Mouse (Mus musculus): ENCODE measurements around the gene Tmem86b.
"Not testable (repeated sequence)": the region's sequence is repeated elsewhere in the genome, so short reads cannot be mapped to it uniquely, and the experiment has no call there.

Tmem86b gene

GRCm38 (mm10) chr7:4647992-4648391 lies 16.8 kb upstream of the Tmem86b start:
- no peak for DNase-seq (ENCODE audit: low read depth, low spot score)

DNA sequence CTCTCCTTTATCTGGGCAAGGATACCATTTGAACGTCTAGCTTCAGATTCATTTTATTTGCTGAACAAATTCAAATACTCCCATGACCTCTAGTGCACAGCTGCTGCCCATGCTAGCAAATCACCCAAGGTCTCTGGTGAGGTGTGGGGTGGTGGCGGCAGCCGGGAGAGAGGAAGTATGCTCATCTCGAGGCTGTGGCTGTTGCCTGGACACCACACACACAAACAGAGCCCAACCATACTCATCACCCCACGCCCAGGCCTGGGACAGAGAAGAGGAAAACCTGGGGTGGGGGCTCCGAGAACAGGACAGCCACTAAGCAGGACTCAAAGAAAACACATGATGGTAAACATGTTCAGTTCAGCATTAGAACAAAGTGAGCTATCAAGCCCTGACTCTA lies 16.1 kb upstream of the Tmem86b start:
- DNase-seq (ENCODE audit: low read depth, low spot score), result no peak

DNA sequence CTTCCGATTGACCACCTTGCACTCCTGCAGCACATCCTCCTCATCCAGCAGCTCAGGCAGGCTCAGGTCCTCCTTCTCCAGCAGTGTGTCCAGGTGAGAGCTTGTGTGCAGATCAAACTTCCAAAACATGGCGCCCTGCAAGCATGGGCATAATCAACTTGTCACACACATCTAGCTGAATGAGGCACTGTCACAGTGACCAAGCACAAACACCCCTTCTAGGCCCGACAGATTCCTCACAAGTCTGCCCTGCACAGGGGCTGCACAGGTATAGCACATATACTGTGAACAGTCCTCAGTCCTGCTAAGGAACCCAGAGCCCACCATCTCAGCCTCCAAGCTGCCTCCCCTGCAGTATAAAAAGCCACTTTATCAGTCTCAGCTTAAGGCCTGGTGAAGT lies 15.6 kb upstream of the Tmem86b start:
- DNase-seq (ENCODE audit: low read depth, low spot score), result no peak

DNA sequence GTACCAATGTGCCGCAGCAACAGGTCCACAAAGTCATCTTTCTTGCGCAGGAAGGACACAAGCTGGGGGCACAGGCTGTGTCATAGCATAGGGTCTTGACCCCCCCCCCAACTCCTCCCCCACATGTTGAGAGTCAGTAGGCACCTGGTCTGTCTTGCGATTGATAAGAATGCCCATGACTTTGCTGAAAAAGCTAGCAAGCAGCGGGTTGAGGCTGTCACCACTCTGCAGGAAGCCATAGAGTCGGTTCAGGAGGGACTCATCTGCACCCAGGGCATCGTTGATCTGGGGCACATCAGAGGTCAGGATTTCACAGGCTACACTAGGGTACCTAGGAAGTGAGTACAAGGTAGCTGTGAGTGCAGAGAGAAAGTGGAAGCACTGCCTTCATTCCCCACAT lies 12.0 kb upstream of the Tmem86b start:
- no peak for DNase-seq (ENCODE audit: low read depth, low spot score)

- no peak for DNase-seq (ENCODE audit: low read depth, low spot score)
Measured at GRCm38 (mm10) chr7:4641956-4642355, 10.7 kb upstream of the Tmem86b start.

DNA sequence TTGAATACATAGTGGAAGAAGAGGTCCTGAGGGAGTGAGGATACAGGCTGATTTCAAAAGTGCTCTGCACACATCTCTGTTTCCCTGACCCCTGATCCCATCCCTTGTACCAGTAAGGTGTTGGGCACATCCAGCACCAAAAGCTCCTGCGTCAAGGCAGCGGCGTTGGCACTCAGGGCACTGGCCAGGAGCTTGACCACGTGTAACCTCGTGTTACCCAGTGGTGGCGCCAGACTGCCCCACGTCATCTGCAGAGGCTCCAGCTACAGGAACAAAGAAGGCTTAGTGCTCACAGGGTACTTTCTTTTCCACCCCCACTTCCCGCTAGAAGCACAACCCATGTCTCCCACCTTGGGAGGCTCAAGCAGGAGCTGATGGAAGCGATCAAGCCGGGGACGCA lies 9.9 kb upstream of the Tmem86b start:
- DNase-seq (ENCODE audit: low read depth, low spot score), result no peak

DNA sequence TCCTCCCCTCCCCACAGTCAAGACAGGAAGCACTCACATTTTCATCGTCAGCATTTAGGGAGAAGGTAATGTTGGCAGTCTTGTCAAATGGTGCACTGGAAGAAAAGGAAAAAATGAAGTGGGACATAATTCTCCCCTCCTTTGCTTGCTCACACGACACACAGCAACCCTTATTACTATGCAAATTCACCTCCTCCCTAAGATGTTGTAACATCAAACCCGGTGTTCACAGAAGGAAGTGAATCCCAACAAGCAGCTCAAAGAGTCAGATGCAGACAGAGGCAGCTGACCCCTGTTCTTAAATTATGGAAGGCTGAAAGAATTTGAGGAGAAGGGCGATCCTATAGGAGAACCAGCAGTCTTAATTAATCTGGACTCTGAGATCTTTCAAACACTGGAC lies 5.0 kb upstream of the Tmem86b start:
- no peak for DNase-seq (ENCODE audit: low read depth, low spot score)

GRCm38 (mm10) chr7:4630198-4630597 lies 1.0 kb downstream of the Tmem86b start:
- DNase-seq (ENCODE audit: low read depth, low spot score), result no peak

GRCm38 (mm10) chr7:4629586-4629985 lies 1.6 kb downstream of the Tmem86b start:
- DNase-seq (ENCODE audit: low read depth, low spot score), result no peak

- no peak for DNase-seq (ENCODE audit: low read depth, low spot score)
Measured at GRCm38 (mm10) chr7:4625928-4626327, 5.3 kb downstream of the Tmem86b start.

DNA sequence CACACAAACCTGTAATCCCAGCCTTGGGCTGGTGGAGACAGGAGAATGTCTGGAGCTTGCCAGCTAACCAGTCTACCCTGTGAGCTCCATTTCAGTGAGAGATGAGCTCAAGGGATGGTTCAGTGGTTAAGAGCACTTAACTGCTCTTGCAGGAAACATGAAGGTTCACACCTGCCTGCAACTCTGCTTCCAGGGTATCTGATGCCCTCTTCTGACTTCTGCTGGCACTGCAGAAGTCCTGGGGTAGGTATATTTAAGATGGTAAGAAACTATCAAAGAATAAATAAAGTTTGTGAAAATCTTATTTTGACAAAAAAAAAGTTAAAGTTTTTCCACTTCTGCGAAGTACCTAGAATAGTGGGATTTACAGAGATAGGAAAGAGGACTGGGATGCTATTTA lies 6.9 kb downstream of the Tmem86b start:
- no peak for DNase-seq (ENCODE audit: low read depth, low spot score)

DNA sequence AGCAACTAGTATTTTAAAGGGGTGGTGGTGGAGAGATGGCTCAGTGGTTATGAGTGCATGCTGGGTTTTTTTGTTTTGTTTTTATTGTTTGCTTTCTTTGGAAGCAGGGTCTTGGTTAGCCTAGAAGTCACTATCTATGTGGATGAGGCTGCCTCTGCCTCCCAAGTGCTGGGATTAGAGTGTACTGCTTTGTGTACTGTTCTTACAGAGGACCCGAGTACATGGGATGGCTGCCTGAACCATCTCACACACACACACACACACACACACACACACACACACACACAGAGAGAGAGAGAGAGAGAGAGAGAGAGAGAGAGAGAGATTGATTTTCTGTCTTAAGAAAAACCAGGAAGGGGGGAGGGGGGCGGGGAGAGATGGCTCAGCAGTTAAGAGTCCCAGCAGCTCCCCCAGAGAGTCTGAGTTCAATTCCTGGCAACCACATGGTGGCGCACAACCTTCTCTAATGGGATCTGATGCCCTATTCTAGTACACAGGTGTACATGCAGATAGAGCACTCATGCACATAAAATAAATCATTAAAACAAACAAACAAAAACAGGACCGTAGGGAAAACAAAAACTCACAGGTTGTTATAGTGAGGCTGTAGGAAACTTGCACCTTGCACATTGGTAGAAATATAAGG lies 7.6 kb downstream of the Tmem86b start:
- DNase-seq (ENCODE audit: low read depth, low spot score), result peak; percentile 23

- peak; percentile 82 for DNase-seq (ENCODE audit: low read depth, low spot score)
Measured at GRCm38 (mm10) chr7:4619979-4620378, 11.2 kb downstream of the Tmem86b start.

GRCm38 (mm10) chr7:4613740-4614403 lies 17.4 kb downstream of the Tmem86b start:
- DNase-seq (ENCODE audit: low read depth, low spot score), result no peak

DNA sequence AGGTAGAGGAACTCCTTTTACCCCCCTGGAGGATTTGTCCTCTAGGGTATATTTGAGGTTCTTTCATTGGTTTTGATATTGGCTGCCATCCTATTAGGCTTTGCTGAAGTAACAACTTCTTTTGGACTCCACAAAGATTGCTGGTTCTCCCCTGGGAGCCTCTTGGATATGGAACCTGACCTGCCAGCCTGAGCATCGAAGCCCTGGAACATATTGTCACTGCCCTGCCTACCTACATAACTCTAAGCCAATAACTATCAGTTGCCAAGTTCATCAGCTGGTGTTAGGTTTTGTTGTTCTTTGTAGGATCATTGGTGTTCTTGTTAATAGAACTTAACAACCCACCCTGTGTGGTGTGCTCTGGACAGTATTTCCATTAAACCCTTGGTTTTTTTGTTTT lies 18.3 kb downstream of the Tmem86b start:
- DNase-seq (ENCODE audit: low read depth, low spot score), result no peak

DNA sequence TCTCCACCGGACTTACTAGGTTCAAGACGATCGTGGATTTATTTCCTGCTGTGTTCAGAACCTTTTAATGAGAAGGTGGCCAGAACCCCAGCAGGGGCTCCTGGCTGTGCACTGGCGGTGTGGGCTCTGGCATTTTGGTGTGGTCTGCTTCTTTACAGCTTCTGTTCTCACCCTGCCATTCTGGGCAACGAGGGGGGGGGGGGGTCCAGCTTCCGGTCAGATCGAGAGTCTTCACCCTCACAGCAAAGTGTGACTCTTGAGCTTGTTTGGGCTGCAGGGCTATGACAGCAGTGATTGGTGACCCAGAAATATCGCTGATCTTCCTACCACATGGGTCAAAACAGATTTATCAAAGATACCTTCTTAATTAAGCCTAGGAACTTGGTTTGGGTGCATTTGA lies 18.8 kb downstream of the Tmem86b start:
- DNase-seq (ENCODE audit: low read depth, low spot score), result no peak

DNA sequence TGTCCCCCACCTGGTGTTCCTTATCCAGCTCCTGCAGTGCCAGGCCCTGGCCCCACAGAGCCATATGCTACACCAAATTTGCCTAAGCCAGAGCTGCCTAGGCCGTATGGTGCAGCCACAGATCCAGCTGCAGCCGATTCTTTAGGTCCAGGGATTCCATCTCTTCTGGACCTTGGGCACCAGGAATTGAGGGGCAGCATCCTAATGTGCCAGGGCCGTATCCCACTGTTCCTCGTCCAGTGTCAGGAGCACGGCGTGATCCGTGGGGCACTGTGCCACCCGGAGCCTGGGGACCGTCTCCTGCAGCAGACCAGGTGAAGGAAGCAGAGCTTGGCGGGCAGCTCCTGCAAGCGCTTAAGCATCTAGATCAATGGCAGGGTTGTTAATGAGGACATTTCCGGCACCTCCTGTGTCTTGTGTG lies 19.3 kb downstream of the Tmem86b start:
- no peak for DNase-seq (ENCODE audit: low read depth, low spot score)

DNA sequence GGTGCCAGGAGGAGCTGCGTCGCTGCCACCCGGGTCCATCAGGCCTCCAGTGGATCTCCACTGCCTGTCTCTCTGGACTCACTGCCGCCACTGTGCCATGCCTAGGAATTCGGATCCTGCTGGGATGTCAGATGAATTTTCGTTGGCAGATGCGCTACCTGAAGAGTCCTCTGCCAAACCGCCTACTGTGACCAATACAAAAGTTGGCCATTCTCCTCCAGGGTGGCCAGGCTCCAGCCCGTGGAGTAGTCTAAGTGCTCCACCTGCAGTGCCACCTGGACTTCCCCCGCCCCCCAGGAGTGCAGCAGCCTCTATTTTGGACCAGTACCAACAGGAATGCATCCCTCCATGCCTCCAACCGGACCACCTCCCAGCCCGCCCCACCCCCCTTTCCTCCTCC lies 19.7 kb downstream of the Tmem86b start:
- no peak for DNase-seq (ENCODE audit: low read depth, low spot score)

- no peak for DNase-seq (ENCODE audit: low read depth, low spot score)
Measured at GRCm38 (mm10) chr7:4608002-4608401, 23.2 kb downstream of the Tmem86b start.

- no peak for DNase-seq (ENCODE audit: low read depth, low spot score)
Measured at GRCm38 (mm10) chr7:4603873-4604272, 27.3 kb downstream of the Tmem86b start, which contains the start of gene Ptprh. Gene Ptprh (minus strand): TSS chr7:4604041.

DNA sequence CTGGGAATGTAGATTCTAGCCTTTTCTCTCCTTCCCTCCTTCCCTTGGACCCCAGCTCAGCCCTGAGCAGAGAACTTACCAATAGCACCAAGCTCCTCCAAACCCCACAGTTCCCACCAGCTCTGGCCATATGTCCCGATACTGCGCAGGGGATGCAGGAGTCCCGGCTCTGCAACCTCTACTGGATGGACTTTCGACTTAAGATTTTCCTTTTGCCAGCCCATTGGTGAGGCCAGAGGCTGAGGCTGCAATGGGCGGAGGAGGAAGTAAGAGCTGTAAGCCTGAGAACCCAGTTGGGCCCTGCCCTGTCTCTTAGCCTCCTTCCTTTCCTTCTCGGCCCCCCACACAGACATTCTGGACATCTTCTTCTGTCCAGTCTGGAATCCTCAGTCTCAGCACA lies 28.3 kb downstream of the Tmem86b start:
- DNase-seq (ENCODE audit: low read depth, low spot score), result no peak

DNA sequence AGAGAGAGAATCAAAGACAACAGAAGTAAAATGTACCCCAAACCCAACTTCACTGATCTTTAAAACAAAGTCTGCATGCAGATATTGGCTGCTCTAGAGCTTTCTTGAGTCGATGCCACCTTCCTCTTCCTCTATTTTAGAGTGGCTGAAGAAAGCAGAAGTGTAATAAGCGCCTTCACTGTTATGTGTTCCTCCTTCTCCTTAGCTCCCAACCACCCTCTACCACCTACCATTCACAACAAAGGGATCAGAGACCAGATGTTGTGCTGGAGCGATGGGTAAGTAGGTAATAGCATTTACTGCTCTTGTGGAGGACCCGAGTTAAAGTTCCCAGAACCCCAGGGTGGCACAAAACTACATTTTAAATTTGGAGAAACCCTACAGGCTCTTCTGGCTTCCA lies 34.2 kb downstream of the Tmem86b start:
- DNase-seq (ENCODE audit: low read depth, low spot score), result not testable (repeated sequence)

DNA sequence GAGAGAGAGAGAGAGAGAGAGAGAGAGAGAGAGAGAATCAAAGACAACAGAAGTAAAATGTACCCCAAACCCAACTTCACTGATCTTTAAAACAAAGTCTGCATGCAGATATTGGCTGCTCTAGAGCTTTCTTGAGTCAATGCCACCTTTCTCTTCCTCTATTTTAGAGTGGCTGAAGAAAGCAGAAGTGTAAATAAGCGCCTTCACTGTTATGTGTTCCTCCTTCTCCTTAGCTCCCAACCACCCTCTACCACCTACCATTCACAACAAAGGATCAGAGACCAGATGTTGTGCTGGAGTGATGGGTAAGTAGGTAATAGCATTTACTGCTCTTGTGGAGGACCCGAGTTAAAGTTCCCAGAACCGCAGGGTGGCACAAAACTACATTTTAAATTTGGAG lies 49.7 kb downstream of the Tmem86b start:
- not testable (repeated sequence) for DNase-seq (ENCODE audit: low read depth, low spot score)
